Mouse (Mus musculus) CH12.LX (cell line): ENCODE results near the gene Gm44503.

Experiments
- CTCF ChIP-seq, 2 experiments: IDR thresholded peaks in 1 of 2; conservative IDR thresholded peaks in 1 of 2; 2 replicates each; pipeline ENCODE4 v1.5.1; 2011 to 2012; ENCODE audit warnings: low read depth in 2 of 2, low read length in 2 of 2, improper control_type of control experiment in 1 of 2, inconsistent platforms in 1 of 2, mild to moderate bottlenecking in 1 of 2, moderate library complexity in 1 of 2
- SIN3A ChIP-seq: IDR thresholded peaks from 2 replicates; pipeline ENCODE4 v1.6.1; 2012; ENCODE audit warnings: low read length, improper control_type of control experiment, inconsistent platforms
- USF1 ChIP-seq: IDR thresholded peaks from 2 replicates; pipeline ENCODE4 v1.6.1; 2014; ENCODE audit warnings: low read depth, mild to moderate bottlenecking, inconsistent platforms, low read length, improper control_type of control experiment

GRCm38 (mm10) chr9:73045711-73046110, 87.1 kb downstream of the Gm44503 start:
- TF ChIP-seq SIN3A (no peak), USF1 (no peak), CTCF (conservative IDR thresholded peaks at IDR 0.05 in 1 of 2, IDR thresholded peaks at IDR 0.05 in 1 of 2; ENCODE audit: low read depth in 2 of 2, low read length in 2 of 2) (no peak)
